Mouse (Mus musculus) forebrain, embryonic 14.5 days (tissue): ENCODE data around the gene Orai2. TPM values are rescaled to one million over a fixed set of nuclear protein-coding genes. Genes with fewer than 3 reads are reported as not detected.
"Not testable (repeated sequence)": the region's sequence is repeated elsewhere in the genome, so short reads cannot be mapped to it uniquely, and the experiment has no call there.

Source experiments
- ATAC-seq: fragments of 200-750 bp; cut with Nextera tagmentation; 2 replicates; pipeline ENCODE4 v1.8.0; 2017; ENCODE audit warnings: mild to moderate bottlenecking, moderate library complexity
- DNase-seq: peaks from one replicate; pipeline ENCODE4 v3.0.0-alpha.2; 2015; ENCODE audit warnings: low spot score
- H3K27ac ChIP-seq: fragments of 300-500 bp; sonication (generic); 2 replicates; pipeline ENCODE4 v1.5.1; 2014; ENCODE audit warnings: low read depth, mild to moderate bottlenecking, control low read depth, low read length, moderate library complexity
- H3K27me3 ChIP-seq: fragments of 300-500 bp; sonication (generic); replicated peaks from 2 replicates; pipeline ENCODE4 v1.6.1; 2014; ENCODE audit warnings: low read length, control low read depth, mixed read lengths; ENCODE audit not compliant: control insufficient read depth, insufficient read depth
- H3K36me3 ChIP-seq: fragments of 300-500 bp; sonication (generic); 2 replicates; pipeline ENCODE4 v1.6.1; 2014; ENCODE audit warnings: low read length, control low read depth; ENCODE audit not compliant: control insufficient read depth, insufficient read depth
- H3K4me1 ChIP-seq: fragments of 300-500 bp; sonication (generic); 2 replicates; pipeline ENCODE4 v1.6.1; 2014; ENCODE audit warnings: antibody characterized with exemption, low read length, control low read depth; ENCODE audit not compliant: control insufficient read depth, insufficient read depth
- H3K4me2 ChIP-seq: fragments of 300-500 bp; sonication (generic); 2 replicates; pipeline ENCODE4 v1.6.1; 2014; ENCODE audit warnings: mild to moderate bottlenecking, control low read depth, low read length
- H3K4me3 ChIP-seq: fragments of 300-500 bp; sonication (generic); 2 replicates; pipeline ENCODE4 v1.5.1; 2014; ENCODE audit warnings: low read depth, low read length, control low read depth
- H3K9ac ChIP-seq: fragments of 300-500 bp; sonication (generic); 2 replicates; pipeline ENCODE4 v1.6.1; 2014; ENCODE audit warnings: mild to moderate bottlenecking, low read length, control low read depth, moderate library complexity
- H3K9me3 ChIP-seq: fragments of 300-500 bp; sonication (generic); replicated peaks from 2 replicates; pipeline ENCODE4 v1.6.1; 2016; ENCODE audit warnings: low read length, control low read depth, mixed read lengths; ENCODE audit not compliant: control insufficient read depth
- WGBS: fragments of 180-500 bp; shearing (Covaris S2); extraction: QIAGEN DNeasy Blood & Tissue Kit; methylation state at CpG from one replicate; pipeline ENCODE4 v1.1.7; 2014; 5-methylcytosine and 5-hydroxymethylcytosine counted together
- polyA plus RNA-seq: library from polyadenylated mRNA; unstranded; fragments of >200 nt; fragmentation: Nextera tagmentation; extraction: Ambion mirVana; gene quantifications from 2 replicates; pipeline ENCODE4 v1.2.1, GENCODE M21; 2014

The Orai2 gene
- polyA plus RNA-seq, 1 experiment from 2014 or later = 21.7 TPM

DNA sequence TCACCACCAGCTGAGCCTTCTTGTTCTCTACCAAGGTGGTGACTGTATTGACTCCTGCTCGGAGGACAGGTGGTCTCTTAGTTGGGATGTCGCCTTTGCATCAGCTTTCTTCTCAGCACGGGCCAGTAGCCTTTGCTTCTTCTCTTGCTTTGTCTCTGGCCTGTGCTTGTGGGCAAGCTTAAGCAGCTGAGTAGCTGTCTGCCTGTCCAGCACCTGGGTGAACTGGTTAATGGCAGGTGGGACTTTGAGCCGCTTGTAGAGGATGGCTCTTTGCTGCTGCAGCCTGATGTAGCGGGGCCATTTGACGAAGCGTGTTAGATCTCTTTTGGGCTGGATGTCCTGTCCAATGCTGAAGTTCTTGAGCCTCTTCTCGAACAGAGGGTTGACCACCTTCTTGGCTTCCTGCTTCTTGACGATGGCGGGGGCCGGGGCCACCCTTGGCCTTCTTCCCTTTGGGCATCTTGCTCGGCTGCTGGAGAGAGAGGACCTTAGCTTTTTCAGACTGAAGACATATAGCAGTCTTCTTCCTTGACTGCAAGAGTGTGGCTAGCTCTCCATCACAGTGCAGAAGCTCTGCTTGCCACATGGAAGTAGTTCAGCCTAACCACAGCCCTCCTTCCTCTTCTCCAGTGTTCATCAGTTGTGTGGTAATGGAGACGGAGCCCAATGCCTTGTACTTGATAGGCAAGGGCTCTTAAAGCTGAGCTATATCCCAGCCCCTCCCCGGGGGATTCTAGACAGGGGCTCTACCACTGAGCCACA lies 41.0 kb upstream of the Orai2 start:
- H3K4me1 ChIP-seq, H3K9ac ChIP-seq, ATAC-seq, H3K4me3 ChIP-seq, H3K27me3 ChIP-seq, H3K4me2 ChIP-seq, DNase-seq, H3K9me3 ChIP-seq, H3K27ac ChIP-seq, H3K36me3 ChIP-seq: not testable (repeated sequence)
- 93% methylated on average over 14 of the region's 14 CpGs for WGBS

DNA sequence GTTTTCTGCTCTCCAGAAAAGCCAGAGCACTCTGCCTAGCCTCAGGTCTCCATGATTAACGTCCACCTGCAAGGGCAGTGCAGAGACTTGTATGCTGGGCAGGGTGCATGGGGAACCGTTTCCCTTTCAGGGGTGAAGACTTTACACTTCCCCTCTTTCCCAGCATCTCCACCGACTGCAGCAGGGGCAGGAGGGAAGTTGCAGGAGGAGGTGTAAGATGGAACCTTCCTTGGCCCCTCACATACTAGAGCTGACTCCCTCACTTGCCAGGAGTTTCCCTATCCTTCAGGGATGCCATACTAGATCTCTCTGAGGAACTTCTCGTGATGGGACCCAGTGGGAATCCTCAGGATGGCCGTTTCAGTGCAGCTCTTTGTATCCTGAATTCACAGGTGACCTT lies 40.0 kb upstream of the Orai2 start:
- WGBS = 75% methylated on average over 5 of the region's 5 CpGs
- Histone ChIP-seq H3K36me3 (no peaks in the 10 kb centered on the region), H3K4me3 (no peak overlapping the region), H3K9ac (no peak overlapping the region), H3K27me3 (no peaks in the 10 kb centered on the region), H3K4me1 (no peaks in the 10 kb centered on the region), H3K4me2 (no peak overlapping the region), H3K9me3 (no peaks in the 10 kb centered on the region), H3K27ac (no peak overlapping the region)
- ATAC-seq (no peak), DNase-seq (no peak)

DNA sequence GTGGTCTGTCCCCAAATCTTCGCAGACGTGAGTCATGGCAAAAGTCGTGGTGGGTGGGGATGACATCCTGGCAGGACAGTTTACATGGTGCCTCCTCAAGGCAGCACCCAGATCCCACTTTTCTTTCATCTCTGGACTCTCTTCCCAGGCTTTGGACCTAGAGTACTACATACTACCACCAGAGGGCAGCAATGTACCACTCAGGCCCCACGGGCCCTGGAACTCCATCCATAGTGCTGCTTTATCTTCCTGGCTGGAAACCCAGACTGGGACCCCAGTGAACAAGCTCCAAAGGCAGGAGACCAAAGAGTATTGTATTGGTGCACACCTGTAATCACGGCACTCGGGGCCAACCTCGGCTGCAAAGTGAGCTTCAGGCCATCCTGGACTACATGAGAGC lies 31.3 kb upstream of the Orai2 start:
- ATAC-seq (peak; percentile 67), DNase-seq (peak; percentile 92)
- WGBS = 21% methylated on average over 7 of the region's 7 CpGs

DNA sequence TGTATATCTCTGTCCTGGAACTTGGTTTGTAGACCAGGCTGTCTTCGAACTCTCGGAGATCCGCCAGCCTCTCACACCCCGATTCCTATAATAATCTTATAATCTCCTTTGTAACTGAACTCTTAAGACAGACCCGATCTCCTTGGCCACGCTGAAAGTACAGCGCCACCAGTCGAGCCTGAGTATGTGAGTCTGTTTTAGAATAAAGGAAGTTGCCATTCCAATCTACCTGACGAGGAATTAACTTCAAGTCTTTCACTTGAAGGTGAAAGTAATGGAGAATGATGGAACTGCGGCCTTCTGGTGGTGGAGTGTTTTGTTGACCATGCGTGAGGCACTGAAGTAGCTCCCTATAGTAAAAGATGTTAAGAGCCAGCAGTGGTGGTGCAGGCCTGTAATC lies 29.0 kb upstream of the Orai2 start:
- Histone ChIP-seq H3K4me1 (peaks cover 6% of the 10 kb centered on the region), H3K27me3 (no peaks in the 10 kb centered on the region), H3K9ac (peak overlapping the region; percentile 84), H3K36me3 (peaks cover 26% of the 10 kb centered on the region), H3K9me3 (no peaks in the 10 kb centered on the region), H3K4me2 (peak overlapping the region; percentile 58), H3K4me3 (peak overlapping the region; percentile 96), H3K27ac (no peak overlapping the region)
- DNase-seq (peak; percentile 25), ATAC-seq (no peak)
- WGBS = 23% methylated on average over 11 of the region's 11 CpGs

More for the DNA sequence above, 31.3 kb upstream of the Orai2 start:
- Histone ChIP-seq H3K27me3 (no peaks in the 10 kb centered on the region), H3K4me1 (peaks cover 6% of the 10 kb centered on the region), H3K4me2 (no peak overlapping the region), H3K4me3 (no peak overlapping the region), H3K9ac (no peak overlapping the region), H3K27ac (no peak overlapping the region), H3K36me3 (peaks cover 3% of the 10 kb centered on the region), H3K9me3 (no peaks in the 10 kb centered on the region)

DNA sequence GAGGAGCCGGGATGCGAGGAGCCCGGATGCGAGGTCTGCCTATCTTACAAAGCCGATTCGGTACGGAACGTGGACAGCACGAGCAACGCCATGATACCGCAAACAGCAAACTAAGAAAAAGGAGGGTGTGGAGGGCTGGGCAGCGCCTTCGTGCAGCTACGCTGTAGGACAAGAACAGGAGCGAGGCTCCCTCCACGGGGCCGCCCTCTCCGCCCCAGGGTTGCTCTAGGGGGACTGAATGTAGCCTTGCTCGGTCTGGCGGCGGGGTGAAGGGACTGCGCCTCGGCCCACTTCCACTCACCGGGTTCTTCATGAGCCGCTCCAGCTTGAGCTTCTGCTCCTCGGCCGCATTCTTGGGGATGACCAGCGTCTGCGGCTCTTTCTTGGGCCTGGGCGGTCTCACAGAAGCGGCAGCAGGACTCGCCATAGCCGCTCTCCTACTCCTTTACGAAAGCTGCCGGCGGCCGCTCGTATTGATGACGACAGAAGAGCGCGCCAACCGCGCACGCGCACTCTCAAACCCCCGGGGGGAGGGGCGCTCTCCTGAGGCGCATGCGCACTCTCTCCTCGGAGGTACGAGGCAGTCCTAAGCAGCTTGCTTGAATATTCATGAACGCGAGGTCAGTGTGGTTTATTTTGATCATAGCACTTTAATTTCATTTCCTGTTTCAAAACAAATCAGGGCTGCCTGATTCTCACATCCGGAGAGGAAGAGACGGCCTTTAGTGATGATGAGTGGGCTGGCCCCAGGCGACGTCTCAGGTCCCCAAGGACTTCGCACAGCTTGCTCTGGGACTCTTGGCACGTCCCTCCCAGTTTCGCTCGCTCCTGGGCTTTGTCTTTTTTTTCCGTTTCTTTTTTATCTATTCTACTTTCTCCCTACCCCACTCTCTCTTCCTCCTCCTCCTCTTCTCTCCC lies 28.2 kb upstream of the Orai2 start, which contains the start of gene Prkrip1:
Gene Prkrip1 (minus strand): TSS at position 490 of the 918 bp plus-strand sequence.
- Histone ChIP-seq H3K9ac (peak within 1 kb of the TSS; percentile 84), H3K27me3 (no peaks in the 10 kb centered on the region), H3K36me3 (peaks cover 34% of the 10 kb centered on the region), H3K9me3 (no peaks in the 10 kb centered on the region), H3K27ac (peak within 1 kb of the TSS; percentile 82), H3K4me3 (peak within 1 kb of the TSS; percentile 96), H3K4me2 (peak within 1 kb of the TSS; percentile 87), H3K4me1 (peaks cover 6% of the 10 kb centered on the region)
- WGBS = under 1% methylated on average over 62 of the region's 62 CpGs
- ATAC-seq (peak; percentile 90), DNase-seq (peak; percentile 97)

DNA sequence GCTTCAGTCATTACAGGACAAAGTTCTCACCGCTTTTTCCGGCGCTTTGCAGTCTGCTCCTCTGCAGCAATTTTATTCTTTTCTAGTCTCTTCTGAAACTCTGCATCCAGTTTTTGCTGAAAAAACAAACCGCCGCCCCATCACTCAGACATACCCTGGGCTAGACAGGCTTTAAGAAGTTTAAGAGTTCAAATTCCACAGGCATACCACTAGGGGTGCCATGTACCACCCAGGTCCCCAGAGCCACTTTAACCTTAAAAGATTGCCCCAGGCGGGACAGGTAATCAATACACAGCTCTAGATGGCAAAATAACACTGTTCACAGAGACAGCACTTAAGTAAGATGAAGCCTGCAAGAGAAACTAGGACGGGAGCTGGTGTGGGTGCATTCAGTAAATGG lies 21.4 kb upstream of the Orai2 start:
- H3K4me2 ChIP-seq = no peak overlapping the region
- ATAC-seq = no peak
- no peaks in the 10 kb centered on the region for H3K4me1 ChIP-seq
- peaks cover 93% of the 10 kb centered on the region for H3K36me3 ChIP-seq
- H3K9ac ChIP-seq = no peak overlapping the region
- H3K9me3 ChIP-seq = no peaks in the 10 kb centered on the region
- H3K4me3 ChIP-seq = no peak overlapping the region
- WGBS = 87% methylated on average over 7 of the region's 7 CpGs
- DNase-seq = no peak
- no peak overlapping the region for H3K27ac ChIP-seq
- H3K27me3 ChIP-seq = no peaks in the 10 kb centered on the region

DNA sequence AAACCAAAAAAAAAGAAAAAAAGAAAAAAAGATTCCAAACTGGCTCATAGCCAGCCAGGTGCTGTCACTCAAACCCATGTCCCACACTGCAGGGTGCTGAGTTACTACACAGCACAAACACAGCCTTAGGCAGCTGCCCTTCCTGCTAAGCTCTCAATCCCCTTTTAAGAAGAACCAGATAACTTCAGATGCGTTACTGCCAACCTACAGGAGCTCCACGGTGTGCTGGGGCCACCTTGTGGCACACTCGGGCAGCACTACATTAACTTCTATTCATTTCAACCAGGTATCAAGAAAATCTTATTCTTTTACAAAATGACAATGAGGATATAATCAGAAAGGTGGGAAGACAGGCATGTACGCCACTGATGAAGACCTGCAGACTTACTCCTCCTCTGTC lies 16.2 kb upstream of the Orai2 start:
- Histone ChIP-seq H3K9ac (no peak overlapping the region), H3K36me3 (peaks cover 82% of the 10 kb centered on the region), H3K9me3 (no peaks in the 10 kb centered on the region), H3K4me2 (no peak overlapping the region), H3K27ac (no peak overlapping the region), H3K4me3 (no peak overlapping the region), H3K27me3 (no peaks in the 10 kb centered on the region), H3K4me1 (no peaks in the 10 kb centered on the region)
- WGBS = 44% methylated on average over 4 of the region's 4 CpGs
- peak; percentile 62; the same call in 1 of the 2 replicates for ATAC-seq
- DNase-seq = peak; percentile 73

DNA sequence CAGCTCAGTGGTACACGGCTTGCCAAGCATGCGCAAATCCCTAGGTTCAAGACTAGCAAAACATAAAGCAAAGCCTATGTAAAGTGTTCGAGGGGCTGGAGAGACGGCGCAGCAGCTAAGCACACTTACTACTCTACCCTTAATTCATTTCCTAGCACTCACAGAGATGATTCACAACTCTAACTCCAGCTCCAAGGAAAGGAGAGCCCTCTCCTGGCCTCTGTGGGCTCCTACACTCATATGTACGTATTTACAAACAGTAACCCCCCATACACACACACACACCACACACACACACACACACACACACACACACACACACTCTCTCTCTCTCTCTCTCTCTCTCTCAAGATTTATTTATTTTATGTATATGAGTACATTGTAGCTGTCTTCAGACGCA lies 13.3 kb upstream of the Orai2 start:
- no peak for DNase-seq
- WGBS = 93% methylated on average over 7 of the region's 7 CpGs
- ATAC-seq = no peak
- peaks cover 85% of the 10 kb centered on the region for H3K36me3 ChIP-seq
- no peak overlapping the region for H3K4me3 ChIP-seq
- no peaks in the 10 kb centered on the region for H3K4me1 ChIP-seq
- H3K27ac ChIP-seq = no peak overlapping the region
- H3K27me3 ChIP-seq = no peaks in the 10 kb centered on the region
- no peak overlapping the region for H3K9ac ChIP-seq
- no peak overlapping the region for H3K4me2 ChIP-seq
- no peaks in the 10 kb centered on the region for H3K9me3 ChIP-seq
